Mouse (Mus musculus) testis, postnatal 10 days (tissue): ENCODE data around the gene Nsun5.

Source experiments
- DNase-seq: peaks from one replicate; pipeline ENCODE4 v3.0.0; 2021; ENCODE audit warnings: low spot score

Nsun5 gene

DNA sequence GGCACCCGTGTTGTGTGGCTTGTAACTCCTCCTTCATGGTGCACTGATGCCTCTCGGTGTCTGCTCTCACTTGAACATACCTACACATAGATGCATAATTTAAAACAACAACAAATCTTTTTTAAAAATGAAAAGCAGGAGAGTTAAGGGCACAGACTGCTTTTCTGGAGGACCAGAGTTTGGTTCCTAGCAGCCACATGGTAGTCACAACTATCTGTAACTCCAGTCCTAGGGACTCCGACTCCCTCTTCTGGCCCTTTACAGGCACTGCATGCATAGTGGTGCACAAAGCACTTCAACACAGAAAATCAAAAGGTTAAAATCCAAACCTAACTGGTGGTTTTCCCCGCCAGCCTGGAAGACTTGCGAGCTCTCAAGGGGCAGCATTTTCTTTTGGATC is 3.8 kb downstream of the Nsun5 start:
- no peak for DNase-seq

DNA sequence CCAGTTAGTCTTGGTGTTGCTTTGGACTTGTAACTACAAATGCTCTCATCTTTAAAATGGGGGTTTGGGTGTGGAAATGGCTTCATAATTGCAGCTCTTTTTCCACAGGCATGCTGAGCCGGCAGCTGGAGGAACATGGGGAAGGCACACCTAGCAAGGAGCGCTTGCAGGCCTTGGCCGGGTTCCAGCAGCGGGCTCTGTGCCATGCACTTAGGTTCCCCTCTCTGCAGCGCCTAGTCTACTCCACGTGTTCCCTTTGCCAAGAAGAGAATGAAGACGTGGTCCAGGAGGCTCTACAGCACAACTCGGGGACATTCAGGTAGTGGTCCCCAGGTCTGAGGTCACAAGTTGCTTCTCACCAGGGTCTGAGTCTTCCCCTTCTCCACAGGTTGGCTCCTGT is 5.4 kb downstream of the Nsun5 start:
- peak; percentile 78 for DNase-seq

DNA sequence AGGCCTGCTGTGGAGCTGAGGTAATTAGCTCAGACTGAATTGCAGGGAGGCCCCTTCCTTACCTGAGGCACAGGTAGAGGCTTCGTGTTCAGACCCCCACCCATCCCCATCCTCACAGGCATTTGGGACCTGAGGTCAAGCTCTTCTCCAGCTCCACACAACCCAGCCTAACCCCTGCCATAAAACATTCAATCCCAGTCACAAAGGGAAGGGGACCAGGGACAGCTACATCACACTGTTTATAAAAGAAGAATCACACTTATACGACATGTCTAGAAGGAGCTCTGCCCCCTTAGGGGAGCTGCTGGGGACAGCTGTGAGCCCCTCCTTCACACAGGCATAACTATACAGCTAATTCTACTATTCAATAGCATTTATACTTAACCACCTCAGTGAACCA is 6.6 kb downstream of the Nsun5 start:
- no peak for DNase-seq

DNA sequence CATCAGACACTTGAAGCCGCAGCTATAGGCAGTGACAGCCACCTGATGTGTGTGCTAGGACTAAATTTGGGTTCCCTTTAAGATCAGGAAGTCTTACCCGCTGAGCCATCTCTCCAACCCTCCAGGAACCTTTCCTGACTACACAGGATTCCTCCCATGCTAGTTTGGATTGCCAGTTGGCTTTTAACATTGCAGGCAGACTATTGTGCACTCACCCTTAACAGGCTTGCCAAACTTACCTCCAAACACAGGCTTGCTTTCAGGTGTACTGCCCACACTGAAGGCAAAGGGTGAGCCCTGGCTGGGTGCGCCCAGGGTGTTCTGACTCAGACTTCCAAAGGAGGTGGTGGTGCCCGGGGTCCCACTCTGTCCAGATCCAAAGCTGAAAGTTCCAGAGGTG is 10.9 kb downstream of the Nsun5 start:
- no peak for DNase-seq

GRCm38 (mm10) chr5:135381356-135381925 is 11.7 kb downstream of the Nsun5 start:
- DNase-seq, result no peak

GRCm38 (mm10) chr5:135382746-135383145 is 13.0 kb downstream of the Nsun5 start:
- DNase-seq, result no peak

GRCm38 (mm10) chr5:135383771-135384170 is 14.0 kb downstream of the Nsun5 start:
- DNase-seq, result no peak

DNA sequence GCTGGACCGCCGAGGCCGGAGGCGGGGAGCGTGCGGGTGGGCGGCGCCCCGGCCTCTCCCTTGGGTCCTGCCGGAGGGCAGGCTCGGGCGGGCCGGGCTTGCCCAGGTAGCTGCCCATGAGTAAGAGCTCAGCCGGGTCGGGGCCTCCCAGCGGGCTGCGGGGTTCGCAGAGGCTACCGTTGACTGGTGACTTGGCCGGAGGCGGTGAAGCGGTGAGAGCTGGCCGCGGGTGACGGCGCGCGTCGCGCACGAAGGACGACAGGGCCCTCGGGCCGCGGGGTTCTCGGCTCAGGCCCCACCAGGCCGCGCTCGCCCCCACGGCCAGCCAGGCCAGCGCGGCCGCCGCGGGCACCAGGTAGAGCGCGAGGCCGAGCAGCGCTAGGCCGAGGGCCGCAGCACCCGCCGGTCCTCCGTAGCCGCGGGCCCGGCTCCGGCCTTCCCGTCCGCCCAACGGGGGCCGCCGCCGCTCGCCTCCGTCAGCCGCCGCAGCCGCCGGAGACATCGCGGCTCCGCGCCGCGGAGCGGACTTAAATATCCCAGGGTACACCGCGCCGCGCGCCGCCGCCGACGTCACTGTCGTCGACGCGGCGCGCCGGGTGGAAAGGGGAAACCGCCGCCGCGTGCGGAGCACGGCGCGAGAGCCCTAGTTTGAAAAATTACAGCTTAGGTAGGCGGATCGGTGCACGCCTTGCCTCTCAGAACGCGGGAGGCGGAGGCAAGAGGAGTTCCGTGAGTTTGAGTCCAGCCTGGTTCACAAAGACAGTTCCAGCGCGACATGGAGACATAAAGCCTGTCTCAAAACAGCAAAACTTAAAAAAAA is 24.5 kb downstream of the Nsun5 start, which contains the start of gene Pom121:
Gene Pom121 (minus strand): TSS at position 543 of the 820 bp plus-strand sequence.
- DNase-seq, result peak; percentile 90

DNA sequence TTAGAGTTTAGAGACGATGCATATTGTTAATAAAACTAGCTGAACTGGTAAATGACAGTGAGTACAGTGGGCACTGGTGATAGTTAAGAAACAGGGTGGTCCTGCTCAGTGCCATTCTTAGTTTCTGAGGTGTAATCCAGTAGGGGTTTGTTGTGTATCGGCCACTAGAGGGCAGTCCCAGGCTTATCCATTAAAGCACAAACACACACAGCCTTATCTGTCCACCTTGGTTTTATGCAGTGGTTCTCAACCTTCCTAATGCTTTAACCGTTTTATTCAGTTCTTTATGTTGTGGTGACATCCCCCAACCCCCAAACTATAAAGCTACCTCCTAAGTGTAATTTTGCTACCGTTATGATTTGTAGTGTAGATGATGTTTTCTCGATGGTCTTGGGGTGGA is 26.1 kb downstream of the Nsun5 start:
- DNase-seq, result no peak

DNA sequence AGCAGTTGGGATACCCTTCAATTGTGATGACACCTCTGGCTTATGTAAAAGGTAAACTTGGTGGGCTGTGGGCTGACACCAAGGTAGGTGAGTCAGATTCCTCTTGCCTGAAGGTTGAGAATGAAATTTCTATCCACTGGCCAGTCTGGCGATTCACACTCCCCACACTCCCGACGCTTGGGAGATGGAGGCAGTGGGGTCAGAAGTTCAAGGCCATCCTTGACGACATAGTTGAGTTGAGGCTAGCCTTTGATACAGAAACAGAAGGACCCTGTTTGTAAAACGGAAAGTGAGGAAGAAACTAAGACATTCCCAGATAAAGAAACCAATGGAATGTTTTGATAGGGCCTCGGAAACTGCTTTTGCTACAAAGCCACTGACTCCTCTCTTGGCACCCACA is 29.6 kb downstream of the Nsun5 start:
- peak; percentile 66 for DNase-seq

DNA sequence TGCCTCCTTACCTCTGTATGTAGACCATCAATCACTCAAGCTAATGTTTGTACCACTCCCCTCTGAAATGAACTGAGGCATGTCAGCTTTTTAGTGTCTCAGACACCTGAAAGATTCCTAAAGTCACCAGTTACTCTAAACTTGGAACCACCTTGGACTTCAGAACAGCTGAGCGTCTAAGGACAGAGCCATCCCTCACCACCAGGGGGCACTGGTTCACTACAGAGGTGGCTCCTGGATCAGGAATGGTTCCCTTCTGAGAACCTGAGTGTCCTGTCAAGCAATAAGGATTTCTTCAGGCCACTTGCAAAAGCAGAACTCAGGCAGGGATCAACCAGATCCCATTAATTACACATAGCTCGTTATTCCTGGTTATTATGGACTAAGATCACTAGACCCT is 30.5 kb downstream of the Nsun5 start:
- DNase-seq, result peak; percentile 95

GRCm38 (mm10) chr5:135404623-135405022 is 34.9 kb downstream of the Nsun5 start:
- DNase-seq, result no peak

DNA sequence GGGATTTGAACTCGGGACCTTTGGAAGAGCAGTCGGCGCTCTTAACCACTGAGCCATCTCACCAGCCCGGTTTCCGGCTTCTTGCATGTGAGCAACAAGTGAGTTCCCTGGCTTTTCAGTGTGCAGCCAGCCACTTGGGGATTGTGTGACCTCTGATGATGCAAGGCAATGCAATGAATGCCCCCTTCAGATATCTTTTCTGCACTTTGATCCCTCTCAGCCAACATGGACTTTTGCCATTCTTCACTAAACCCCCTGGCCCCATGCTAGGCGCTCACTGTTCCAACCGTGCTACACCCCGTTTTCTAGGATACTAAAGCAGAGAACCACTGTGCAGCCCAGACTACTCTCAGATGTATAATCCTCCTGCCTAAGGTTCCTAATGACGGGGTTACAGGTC is 35.7 kb downstream of the Nsun5 start:
- no peak for DNase-seq

- DNase-seq, result no peak
These were observed 38.4 kb downstream of the Nsun5 start for GRCm38 (mm10) chr5:135408114-135408513.

GRCm38 (mm10) chr5:135410266-135410665 is 40.5 kb downstream of the Nsun5 start:
- DNase-seq, result no peak
